Mouse (Mus musculus) CD4-positive, CD25-positive, alpha-beta regulatory T cell, adult 2 months (primary cell): ENCODE measurements around the gene Pcgf3.
A peak's percentile ranks its signal among the peaks of the same experiment; 100 is the strongest.

Experiments
- DNase-seq: peaks from one replicate; pipeline ENCODE4 v3.0.0-alpha.2; 2012; ENCODE audit warnings: low read depth, low spot score

Pcgf3 gene

GRCm38 (mm10) chr5:108461082-108462065, at the start of gene Pcgf3:
Pcgf3 (plus strand) TSS chr5:108461232.
- peak; percentile 98 for DNase-seq

GRCm38 (mm10) chr5:108414711-108415110, 46.3 kb upstream of the Pcgf3 start:
- DNase-seq: no peak

GRCm38 (mm10) chr5:108422741-108423140, 38.3 kb upstream of the Pcgf3 start:
- no peak for DNase-seq

GRCm38 (mm10) chr5:108423427-108423826, 37.6 kb upstream of the Pcgf3 start:
- DNase-seq: no peak

- DNase-seq: peak; percentile 64
Measured at GRCm38 (mm10) chr5:108427186-108427585, 33.8 kb upstream of the Pcgf3 start.

GRCm38 (mm10) chr5:108431196-108431595, 29.8 kb upstream of the Pcgf3 start:
- DNase-seq: no peak

- peak; percentile 96 for DNase-seq
Measured at GRCm38 (mm10) chr5:108433804-108434587, 27.0 kb upstream of the Pcgf3 start, which contains the start of gene Atp5k. Atp5k (minus strand) TSS chr5:108434448.

- DNase-seq: no peak
Measured at GRCm38 (mm10) chr5:108436101-108436500, 24.9 kb upstream of the Pcgf3 start.

GRCm38 (mm10) chr5:108446973-108447372, 14.1 kb upstream of the Pcgf3 start:
- no peak for DNase-seq

- no peak for DNase-seq
Measured at GRCm38 (mm10) chr5:108447857-108448256, 13.2 kb upstream of the Pcgf3 start.

GRCm38 (mm10) chr5:108448785-108449668, 12.0 kb upstream of the Pcgf3 start, which contains the start of gene Mfsd7a:
Mfsd7a (minus strand) TSS chr5:108448891.
- DNase-seq: no peak

- no peak for DNase-seq
Measured at GRCm38 (mm10) chr5:108450837-108451540, 10.0 kb upstream of the Pcgf3 start.

GRCm38 (mm10) chr5:108451611-108452010, 9.4 kb upstream of the Pcgf3 start:
- DNase-seq: no peak

- DNase-seq: no peak
Measured at GRCm38 (mm10) chr5:108452422-108452821, 8.6 kb upstream of the Pcgf3 start.

- no peak for DNase-seq
Measured at GRCm38 (mm10) chr5:108454094-108454493, 6.9 kb upstream of the Pcgf3 start.

- no peak for DNase-seq
Measured at GRCm38 (mm10) chr5:108458706-108459105, 2.3 kb upstream of the Pcgf3 start.

GRCm38 (mm10) chr5:108460461-108460860, 571 bp upstream of the Pcgf3 start:
- DNase-seq: no peak

- DNase-seq: peak; percentile 19
Measured at GRCm38 (mm10) chr5:108462446-108462845, 1.4 kb downstream of the Pcgf3 start.

- DNase-seq: no peak
Measured at GRCm38 (mm10) chr5:108465131-108465891, 4.3 kb downstream of the Pcgf3 start.

GRCm38 (mm10) chr5:108466647-108467046, 5.6 kb downstream of the Pcgf3 start:
- no peak for DNase-seq
